Mouse (Mus musculus) cerebellum, adult 2 months (tissue): Measurements from ENCODE around the gene Nfkb1. TPM values are rescaled to one million over a fixed set of nuclear protein-coding genes. Genes with fewer than 3 reads are reported as not detected.

ENCODE experiments used
- DNase-seq, 2 experiments: peaks; one replicate each; pipeline ENCODE4 v3.0.0; 2021
- H3K27ac ChIP-seq: fragments of 200-500 bp; 2 replicates; pipeline ENCODE4 v1.5.1; 2012; ENCODE audit warnings: low read length, control low read depth, inconsistent platforms; ENCODE audit not compliant: insufficient read depth
- H3K27me3 ChIP-seq: fragments of 200-500 bp; 2 replicates; pipeline ENCODE4 v1.6.1; 2012; ENCODE audit warnings: inconsistent platforms, mild to moderate bottlenecking, low read length, moderate library complexity; ENCODE audit not compliant: control insufficient read depth, insufficient read depth
- H3K4me1 ChIP-seq: fragments of 200-500 bp; 2 replicates; pipeline ENCODE4 v1.6.1; 2011; ENCODE audit warnings: low read length; ENCODE audit not compliant: control insufficient read depth, insufficient read depth
- H3K4me3 ChIP-seq: fragments of 200-500 bp; replicated peaks from 2 replicates; pipeline ENCODE3; 2011; ENCODE audit warnings: mild to moderate bottlenecking, low read depth, low read length, control low read depth; ENCODE audit not compliant: insufficient read depth
- CTCF ChIP-seq: fragments of 200-500 bp; IDR thresholded peaks from 2 replicates; pipeline ENCODE4 v1.5.1; 2011; ENCODE audit warnings: low read depth, mild to moderate bottlenecking, control low read depth, low read length, moderate library complexity, borderline replicate concordance; ENCODE audit not compliant: insufficient read depth
- POLR2A ChIP-seq: fragments of 200-500 bp; IDR thresholded peaks from 2 replicates; pipeline ENCODE4 v1.6.1; 2011; ENCODE audit warnings: low read length, control low read depth, borderline replicate concordance; ENCODE audit not compliant: insufficient read depth
- WGBS: fragments of 180-500 bp; shearing (Covaris S2); methylation state at CpG from one replicate; pipeline ENCODE4 v1.1.7; 2018; 5-methylcytosine and 5-hydroxymethylcytosine counted together
- polyA plus RNA-seq: library from polyadenylated mRNA; depleted of rRNA; stranded (reverse); fragments of >200 nt; gene quantifications from 2 replicates; pipeline ENCODE4 v1.2.3, GENCODE M21; 2012

Gene Nfkb1
- polyA plus RNA-seq, 1 experiment, result 32.7 TPM

DNA sequence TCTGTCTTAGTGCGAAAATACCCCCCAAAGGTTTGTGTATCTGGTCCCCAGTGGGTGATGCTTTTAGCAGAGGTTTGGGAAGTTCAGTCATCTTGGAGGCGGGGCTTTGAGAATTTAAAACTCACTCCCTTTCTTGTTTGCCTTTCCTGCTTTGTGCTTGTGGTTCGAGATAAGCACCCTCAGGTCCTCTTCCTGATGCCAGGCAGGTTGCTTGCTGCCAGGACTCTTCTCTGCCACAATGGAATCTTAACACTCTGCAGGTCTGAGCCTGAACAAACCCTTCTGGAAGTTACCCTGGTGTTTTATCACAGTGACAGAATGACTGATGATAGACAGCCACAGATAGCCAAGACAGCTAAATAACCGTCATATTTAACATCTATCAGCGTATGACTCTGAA lies 122.7 kb downstream of the Nfkb1 start:
- Histone ChIP-seq H3K27me3 (no peaks in the 10 kb centered on the region), H3K27ac (no peak overlapping the region), H3K4me1 (no peaks in the 10 kb centered on the region), H3K4me3 (no peak overlapping the region)
- 84% methylated on average over 5 of the region's 5 CpGs for whole genome bisulfite sequencing
- TF ChIP-seq POLR2A (no peak), CTCF (no peak)
- no peak for DNase-seq

DNA sequence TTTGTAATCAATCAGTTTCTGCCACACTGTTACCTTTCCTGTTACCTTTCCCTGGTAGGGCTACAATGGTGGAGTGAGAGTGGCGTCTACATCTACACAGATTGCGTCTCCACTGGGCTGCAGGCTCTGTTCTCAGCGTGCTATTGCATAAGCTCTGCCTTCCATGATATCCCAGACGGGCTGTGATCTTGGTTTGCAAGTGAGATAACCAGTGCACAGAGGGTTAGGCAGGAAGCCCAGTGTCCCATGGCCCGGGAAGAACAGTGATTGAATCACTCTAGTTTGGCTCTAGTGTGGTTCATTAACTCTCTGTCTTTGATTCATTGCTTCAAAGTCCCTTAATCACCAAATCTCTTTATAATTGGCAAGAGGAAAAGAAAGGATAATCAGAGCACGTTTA lies 123.5 kb downstream of the Nfkb1 start:
- no peak overlapping the region for H3K4me3 ChIP-seq
- no peak overlapping the region for H3K27ac ChIP-seq
- no peak for DNase-seq
- 69% methylated on average over 6 of the region's 6 CpGs for WGBS
- TF ChIP-seq POLR2A (no peak), CTCF (no peak)
- no peaks in the 10 kb centered on the region for H3K4me1 ChIP-seq
- H3K27me3 ChIP-seq, result no peaks in the 10 kb centered on the region

DNA sequence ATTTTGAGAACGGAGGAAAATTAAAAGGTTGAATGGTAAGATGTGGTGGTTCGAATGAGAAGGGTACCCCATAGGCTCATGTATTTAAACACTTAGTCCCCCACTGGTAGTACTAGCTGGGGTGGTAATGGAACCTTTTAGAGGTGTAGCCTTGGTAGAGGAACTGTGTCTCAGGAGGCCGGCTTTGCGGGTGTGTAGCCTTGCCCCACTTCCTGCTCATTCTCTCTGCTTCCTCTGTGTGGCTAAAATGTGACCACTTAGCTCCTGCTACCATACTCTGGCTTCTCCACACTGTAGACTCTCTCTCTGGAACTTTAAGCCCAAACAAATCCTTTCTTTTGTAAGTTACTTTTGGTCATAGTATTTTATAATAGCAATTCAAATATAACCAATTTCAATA lies 126.0 kb downstream of the Nfkb1 start:
- no peak for DNase-seq
- no peak for TF ChIP-seq POLR2A
- TF ChIP-seq CTCF, result no peak
- Histone ChIP-seq H3K27ac (no peak overlapping the region), H3K4me1 (no peaks in the 10 kb centered on the region), H3K4me3 (no peak overlapping the region), H3K27me3 (no peaks in the 10 kb centered on the region)
- WGBS, result 94% methylated on average over 4 of the region's 4 CpGs

DNA sequence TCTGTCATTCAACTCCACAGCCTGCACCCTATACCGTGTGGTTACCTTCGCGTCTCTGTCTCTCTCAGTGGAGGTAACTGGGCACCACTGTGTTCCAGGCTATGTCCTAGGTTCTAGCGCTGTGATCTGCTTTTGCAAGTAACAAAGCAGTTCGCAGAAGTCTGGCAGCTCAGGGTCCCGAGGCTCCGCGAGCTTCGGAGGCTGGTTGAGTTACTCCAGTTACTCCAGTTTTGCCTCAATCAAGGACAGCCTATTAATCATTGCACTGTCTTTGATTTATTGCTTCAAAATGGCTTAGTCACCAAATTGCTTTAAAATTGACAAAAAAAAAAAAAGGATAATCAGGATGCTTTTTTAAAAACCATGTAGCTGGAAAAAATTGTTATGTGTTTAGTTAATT lies 126.6 kb downstream of the Nfkb1 start:
- 93% methylated on average over 9 of the region's 9 CpGs for WGBS

GRCm38 (mm10) chr3:135563163-135563689 lies 128.1 kb downstream of the Nfkb1 start:
- TF ChIP-seq POLR2A, result no peak
- TF ChIP-seq CTCF, result no peak
- H3K4me3 ChIP-seq, result no peak overlapping the region
- H3K27me3 ChIP-seq, result no peaks in the 10 kb centered on the region
- H3K4me1 ChIP-seq, result no peaks in the 10 kb centered on the region
- 93% methylated on average over 17 of the region's 17 CpGs for WGBS
- no peak for DNase-seq
- no peak overlapping the region for H3K27ac ChIP-seq

More for the DNA sequence above, 126.6 kb downstream of the Nfkb1 start:
- DNase-seq, result no peak
- no peaks in the 10 kb centered on the region for H3K4me1 ChIP-seq
- no peak overlapping the region for H3K27ac ChIP-seq
- no peak overlapping the region for H3K4me3 ChIP-seq
- TF ChIP-seq CTCF (no peak), POLR2A (no peak)
- H3K27me3 ChIP-seq, result no peaks in the 10 kb centered on the region

GRCm38 (mm10) chr3:135562036-135562435 lies 129.3 kb downstream of the Nfkb1 start:
- H3K4me1 ChIP-seq, result no peaks in the 10 kb centered on the region
- DNase-seq, result no peak
- WGBS, result 78% methylated on average over 7 of the region's 7 CpGs
- no peak overlapping the region for H3K4me3 ChIP-seq
- no peaks in the 10 kb centered on the region for H3K27me3 ChIP-seq
- H3K27ac ChIP-seq, result no peak overlapping the region
- TF ChIP-seq POLR2A (no peak), CTCF (no peak)

- Histone ChIP-seq H3K27ac (no peak overlapping the region), H3K4me1 (no peaks in the 10 kb centered on the region), H3K4me3 (no peak overlapping the region), H3K27me3 (no peaks in the 10 kb centered on the region)
- TF ChIP-seq CTCF (no peak), POLR2A (no peak)
- 60% methylated on average over 12 of the region's 12 CpGs for WGBS
- DNase-seq, result no peak
Measured at GRCm38 (mm10) chr3:135556851-135557662, 134.3 kb downstream of the Nfkb1 start.

DNA sequence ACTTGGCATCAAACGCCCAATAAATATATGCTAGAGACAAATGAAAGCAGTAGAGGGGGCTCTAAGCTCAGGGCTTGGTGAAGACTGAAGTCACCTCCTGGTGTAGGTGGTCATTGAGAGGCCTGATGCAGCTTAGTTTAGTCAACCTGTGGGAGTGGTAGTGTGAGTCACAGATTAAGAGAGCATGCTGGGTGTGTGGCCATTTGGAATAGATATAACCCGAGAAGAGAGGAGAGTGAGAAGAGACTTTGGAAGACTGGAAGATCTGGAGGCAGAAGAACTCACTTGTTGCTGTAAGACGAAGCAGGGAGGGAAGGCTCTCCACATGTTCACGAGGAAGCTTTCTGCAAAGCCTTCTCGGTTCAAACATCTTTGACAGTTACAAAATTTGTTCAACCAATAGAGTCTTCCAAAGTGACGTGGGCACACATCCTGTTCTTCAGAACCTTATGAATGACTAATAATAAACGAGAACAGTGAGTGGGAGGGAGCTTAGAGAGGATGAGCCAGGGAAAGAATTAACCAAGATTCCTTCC lies 135.2 kb downstream of the Nfkb1 start:
- H3K4me3 ChIP-seq, result no peak overlapping the region
- 79% methylated on average over 7 of the region's 7 CpGs for WGBS
- DNase-seq, result no peak
- H3K27me3 ChIP-seq, result no peaks in the 10 kb centered on the region
- H3K4me1 ChIP-seq, result no peaks in the 10 kb centered on the region
- no peak for TF ChIP-seq CTCF
- no peak for TF ChIP-seq POLR2A
- H3K27ac ChIP-seq, result no peak overlapping the region
